Mouse (Mus musculus) stomach, embryonic 16.5 days (tissue): ENCODE results near the gene Gm5485. TPM values are rescaled to one million over a fixed set of nuclear protein-coding genes. Genes with fewer than 3 reads are reported as not detected.

Source experiments
- ATAC-seq: fragments of 200-750 bp; cut with Nextera tagmentation; 2 replicates; pipeline ENCODE4 v1.8.0; 2017; ENCODE audit warnings: moderate number of reproducible peaks, moderate TSS enrichment; ENCODE audit not compliant: insufficient read depth, low FRiP score
- H3K27ac ChIP-seq: fragments of 300-500 bp; sonication (generic); 2 replicates; pipeline ENCODE4 v1.5.1; 2014; ENCODE audit warnings: low read length
- H3K27me3 ChIP-seq: fragments of 300-500 bp; sonication (generic); 2 replicates; pipeline ENCODE4 v1.6.1; 2014; ENCODE audit warnings: low read length, control low read depth, mixed read lengths; ENCODE audit not compliant: control insufficient read depth, insufficient read depth
- H3K36me3 ChIP-seq: fragments of 300-500 bp; sonication (generic); 2 replicates; pipeline ENCODE4 v1.6.1; 2014; ENCODE audit warnings: low read length; ENCODE audit not compliant: control insufficient read depth, insufficient read depth
- H3K4me1 ChIP-seq: fragments of 300-500 bp; sonication (generic); 2 replicates; pipeline ENCODE4 v1.6.1; 2014; ENCODE audit warnings: low read length, control low read depth, mixed read lengths; ENCODE audit not compliant: control insufficient read depth, insufficient read depth
- H3K4me2 ChIP-seq: fragments of 300-500 bp; sonication (generic); 2 replicates; pipeline ENCODE4 v1.6.1; 2014; ENCODE audit warnings: low read depth, low read length, mixed read lengths
- H3K4me3 ChIP-seq: fragments of 300-500 bp; sonication (generic); replicated peaks from 2 replicates; pipeline ENCODE4 v1.5.1; 2014; ENCODE audit warnings: mild to moderate bottlenecking, low read length
- H3K9ac ChIP-seq: fragments of 300-500 bp; sonication (generic); 2 replicates; pipeline ENCODE4 v1.6.1; 2014; ENCODE audit warnings: low read length
- H3K9me3 ChIP-seq: fragments of 300-500 bp; sonication (generic); replicated peaks from 2 replicates; pipeline ENCODE4 v1.6.1; 2016; ENCODE audit warnings: low read length, control low read depth; ENCODE audit not compliant: control insufficient read depth
- whole genome bisulfite sequencing: fragments of 180-500 bp; shearing (Covaris S2); extraction: QIAGEN DNeasy Blood & Tissue Kit; methylation state at CpG from one replicate; pipeline ENCODE4 v1.1.7; 2014; 5-methylcytosine and 5-hydroxymethylcytosine counted together
- polyA plus RNA-seq: library from polyadenylated mRNA; unstranded; fragments of >200 nt; fragmentation: Nextera tagmentation; extraction: Ambion mirVana; gene quantifications from 2 replicates; pipeline ENCODE4 v1.2.1, GENCODE M21; 2015

Gene Gm5485
- polyA plus RNA-seq, 1 experiment from 2014 or later, result 0.23 TPM

DNA sequence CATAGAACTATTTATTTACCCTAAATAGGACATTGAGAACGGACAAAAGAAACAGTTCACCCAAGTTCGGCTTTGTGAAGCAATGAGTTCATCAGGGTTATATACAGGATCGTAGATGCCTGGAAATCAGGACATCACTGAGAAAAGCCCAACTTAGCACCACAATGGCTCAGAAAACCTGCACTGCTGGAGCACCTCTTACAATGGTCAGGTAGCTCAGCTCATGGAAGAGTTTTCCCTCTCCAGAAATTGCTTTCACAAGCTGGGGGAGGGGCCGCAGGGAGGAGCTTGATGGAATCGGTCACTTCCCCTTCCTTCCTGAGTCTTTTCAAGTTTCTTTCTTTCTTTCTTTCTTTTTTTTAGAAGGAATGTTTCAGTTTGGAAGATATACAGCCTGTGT, 56.5 kb downstream of the Gm5485 start:
- 76% methylated on average over 5 of the region's 5 CpGs for WGBS
- no peak for ATAC-seq

More for the DNA sequence above, 56.5 kb downstream of the Gm5485 start:
- no peak overlapping the region for H3K4me3 ChIP-seq
- no peak overlapping the region for H3K27ac ChIP-seq
- no peaks in the 10 kb centered on the region for H3K36me3 ChIP-seq
- no peaks in the 10 kb centered on the region for H3K27me3 ChIP-seq
- H3K4me2 ChIP-seq, result no peak overlapping the region
- no peaks in the 10 kb centered on the region for H3K4me1 ChIP-seq
- no peak overlapping the region for H3K9ac ChIP-seq
- no peaks in the 10 kb centered on the region for H3K9me3 ChIP-seq

Other genes starting within 250 kb of the Gm5485 start
- gene Dppa4, start 128.7 kb downstream of the Gm5485 start, polyA plus RNA-seq, result not detected in 2 replicates
- not detected in 2 replicates for gene Dppa2, start 108.5 kb downstream of the Gm5485 start, polyA plus RNA-seq
- gene Morc1, start 18.8 kb upstream of the Gm5485 start, polyA plus RNA-seq, result 0.04 and 0.11 TPM in 2 replicates